Mouse (Mus musculus): ENCODE data around the gene Cit. TPM values are rescaled to one million over a fixed set of nuclear protein-coding genes. Genes with fewer than 3 reads are reported as not detected.

Gene Cit
- total RNA-seq, 2 experiments from 2014 or later: 2.7 to 3.3 TPM

DNA sequence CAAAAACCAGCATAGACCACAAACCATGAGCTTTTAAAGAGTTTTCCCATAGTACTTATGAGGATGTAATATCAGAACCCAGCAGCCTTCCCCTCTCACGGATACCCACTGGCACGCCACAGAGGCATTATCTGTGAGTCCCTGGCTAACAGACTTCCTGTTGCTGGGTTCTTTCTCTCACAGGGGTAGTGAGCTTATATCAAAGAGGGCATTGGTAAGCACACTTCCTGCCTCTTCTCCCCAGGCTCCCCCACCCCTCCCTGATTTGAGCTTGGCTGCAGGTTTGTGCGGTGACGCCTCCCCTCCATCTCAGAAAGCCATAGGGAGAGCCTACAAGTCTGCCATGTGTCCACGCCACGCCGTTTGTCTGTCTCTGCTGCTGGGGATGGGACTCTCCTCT is 184.0 kb downstream of the Cit start:
- DNase-seq (ENCODE audit: low spot score in 2 of 2): no peak

DNA sequence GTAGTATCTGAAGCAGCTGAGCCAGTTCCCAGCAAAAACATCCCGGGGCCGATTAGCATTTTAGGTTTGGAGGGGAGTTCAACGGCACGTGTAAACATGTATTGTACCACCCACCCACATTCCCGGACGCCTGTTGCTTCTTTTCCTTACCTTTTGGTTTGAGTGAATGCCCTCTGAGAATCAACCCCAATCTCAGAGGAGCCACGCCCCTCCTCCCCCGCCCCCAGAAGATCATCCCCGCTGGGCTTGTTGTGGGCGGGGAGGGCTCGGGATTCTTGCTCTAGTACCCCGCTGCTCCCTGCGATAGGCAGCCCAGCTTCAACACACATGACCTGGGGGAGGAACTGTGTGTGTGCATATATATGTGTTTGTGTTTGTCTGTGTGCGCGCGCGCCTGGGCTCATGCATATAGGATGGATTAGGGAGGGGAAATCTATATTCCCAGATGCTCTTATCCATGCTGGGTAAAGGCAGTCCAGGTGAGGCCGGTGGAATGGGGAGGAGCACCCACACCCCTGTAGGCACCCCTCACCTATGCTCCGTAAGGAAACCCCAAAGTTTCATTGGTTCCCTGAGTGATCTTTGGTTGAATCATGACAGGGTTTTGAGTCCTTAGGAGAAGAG is 185.6 kb downstream of the Cit start:
- no peak for DNase-seq (ENCODE audit: low spot score in 2 of 2)

DNA sequence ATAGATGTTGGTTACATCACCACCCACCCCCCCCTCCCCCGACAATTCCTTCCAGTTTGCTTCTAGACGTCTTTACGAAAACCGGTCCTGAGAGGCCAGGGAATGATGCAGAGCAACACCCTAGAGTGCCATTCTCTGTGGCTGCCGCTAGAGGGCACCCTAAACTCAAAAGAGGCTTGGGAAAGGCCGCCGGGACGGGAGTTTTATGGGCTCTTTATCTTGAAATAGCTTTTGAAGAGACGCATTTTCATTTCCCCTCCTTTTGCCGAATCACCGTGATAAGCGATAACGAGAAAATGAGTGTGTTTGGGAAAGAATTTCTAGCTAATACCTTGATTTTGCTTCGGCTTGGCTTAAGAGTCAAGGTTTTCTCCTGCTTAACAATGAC is 186.1 kb downstream of the Cit start:
- DNase-seq (ENCODE audit: low spot score in 2 of 2): peak; percentile 77

DNA sequence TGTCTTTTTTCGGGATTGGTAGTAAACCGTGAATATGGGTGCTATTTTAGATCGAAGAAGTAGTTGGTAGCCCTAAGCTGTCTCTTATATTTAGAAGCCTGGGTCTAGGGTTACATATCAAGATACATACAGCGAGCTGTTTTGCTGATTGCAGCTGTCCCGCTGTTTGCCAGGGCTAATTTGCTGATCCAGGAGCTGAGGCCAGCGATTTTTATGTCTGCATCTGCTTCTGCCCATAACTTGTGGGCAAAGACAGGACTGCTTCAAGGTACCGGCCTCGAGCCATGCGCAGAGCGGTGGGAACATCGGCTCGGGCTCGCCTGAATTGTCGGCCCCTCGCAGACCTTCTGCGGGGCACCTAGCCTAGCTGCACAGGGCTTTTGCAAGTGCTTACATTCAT is 191.4 kb downstream of the Cit start:
- DNase-seq (ENCODE audit: low spot score in 2 of 2): no peak

DNA sequence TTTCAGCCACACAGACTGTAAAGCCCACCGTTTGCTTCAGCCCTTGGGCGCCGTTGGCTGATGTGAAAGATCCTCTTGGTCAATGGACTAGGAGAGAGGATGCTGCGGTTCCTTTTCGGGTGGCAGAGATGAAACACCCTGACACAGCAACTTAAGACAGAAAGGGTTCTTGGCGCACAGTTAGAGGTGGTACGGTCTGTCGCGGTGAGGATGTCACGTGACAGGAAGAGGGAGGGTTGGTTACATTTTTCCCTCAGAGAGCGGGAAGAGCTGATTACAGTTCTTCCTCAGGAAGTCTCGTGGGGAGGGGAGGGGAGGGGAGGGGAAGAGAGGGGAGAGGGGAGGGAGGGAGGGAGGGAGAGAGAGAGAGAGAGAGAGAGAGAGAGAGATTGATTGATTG is 192.7 kb downstream of the Cit start:
- DNase-seq (ENCODE audit: low spot score in 2 of 2): no peak

DNA sequence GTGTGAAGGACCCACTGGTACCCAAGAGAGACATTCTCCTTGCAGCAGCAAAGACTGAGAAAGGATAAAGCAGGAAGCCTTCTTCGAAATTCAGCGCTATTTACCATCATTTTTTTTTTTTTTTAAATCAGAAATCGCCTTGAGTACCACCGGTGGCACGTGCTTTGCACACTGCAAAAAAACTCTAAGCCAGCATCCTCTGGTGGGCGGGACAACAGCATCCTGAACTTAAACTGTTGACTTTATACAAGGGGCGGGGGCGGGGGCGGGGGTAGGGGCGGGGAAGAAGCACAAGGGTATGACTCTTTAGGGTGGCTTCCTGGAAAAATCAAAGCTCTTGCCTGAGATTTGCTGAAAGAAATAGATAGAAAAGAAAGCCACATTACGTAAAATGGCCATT is 194.6 kb downstream of the Cit start:
- DNase-seq (ENCODE audit: low spot score in 2 of 2): no peak

DNA sequence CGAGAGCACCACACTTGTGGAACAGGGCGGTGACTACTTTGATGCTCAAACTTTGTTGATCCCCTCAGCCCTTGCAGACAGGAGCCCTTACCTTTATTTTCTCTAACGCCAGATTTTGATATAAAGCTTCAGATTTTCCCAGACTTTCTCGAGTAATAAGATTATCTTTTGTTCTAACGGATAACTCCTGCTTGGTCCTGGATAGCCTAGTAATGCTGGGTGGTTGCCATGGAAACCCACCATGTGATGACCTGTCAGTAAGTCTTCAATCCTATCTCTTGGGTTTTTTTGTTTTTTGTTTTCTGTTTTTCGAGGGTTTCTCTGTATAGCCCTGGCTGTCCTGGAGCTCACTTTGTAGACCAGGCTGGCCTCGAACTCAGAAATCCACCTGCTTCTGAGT is 197.2 kb downstream of the Cit start:
- no peak for DNase-seq (ENCODE audit: low spot score in 2 of 2)

DNA sequence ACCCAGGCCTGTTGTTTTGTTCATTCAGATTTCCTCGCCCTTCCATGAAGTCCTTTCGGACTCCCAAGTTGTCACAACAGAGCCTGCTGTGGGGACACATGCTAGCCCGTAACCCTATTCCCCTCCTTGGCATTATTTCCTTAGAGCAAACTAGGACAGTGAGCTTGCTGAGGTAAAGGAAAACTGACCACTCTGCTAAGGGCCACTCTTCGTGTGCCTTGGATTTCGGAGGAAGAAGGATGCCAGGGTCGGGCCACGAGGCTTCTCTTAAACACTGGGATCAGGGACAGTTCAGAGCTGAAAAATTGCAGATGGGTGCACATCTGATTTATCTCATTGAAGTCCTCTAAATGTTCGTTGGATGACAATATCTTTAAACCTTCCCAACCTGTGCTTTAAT is 200.5 kb downstream of the Cit start:
- no peak for DNase-seq (ENCODE audit: low spot score in 2 of 2)

DNA sequence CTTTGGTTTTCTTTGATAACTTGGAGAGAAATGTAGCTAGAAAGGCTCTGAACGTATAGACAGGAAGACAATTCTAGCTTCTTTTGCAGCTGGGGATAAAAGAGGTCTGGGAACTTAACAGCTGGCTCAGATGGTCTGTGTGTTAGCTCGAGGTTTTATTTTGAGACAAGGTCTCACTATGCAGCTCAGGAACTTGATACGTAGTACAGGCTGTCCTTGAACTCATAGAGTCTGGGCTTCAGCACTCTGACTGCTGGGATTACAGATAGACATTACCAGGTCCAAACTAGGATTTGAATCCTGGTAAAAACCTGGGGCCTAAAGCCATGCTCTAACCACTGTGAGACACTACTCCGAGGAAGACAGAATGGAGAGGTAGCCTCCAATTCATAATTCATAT is 201.2 kb downstream of the Cit start:
- no peak for DNase-seq (ENCODE audit: low spot score in 2 of 2)

DNA sequence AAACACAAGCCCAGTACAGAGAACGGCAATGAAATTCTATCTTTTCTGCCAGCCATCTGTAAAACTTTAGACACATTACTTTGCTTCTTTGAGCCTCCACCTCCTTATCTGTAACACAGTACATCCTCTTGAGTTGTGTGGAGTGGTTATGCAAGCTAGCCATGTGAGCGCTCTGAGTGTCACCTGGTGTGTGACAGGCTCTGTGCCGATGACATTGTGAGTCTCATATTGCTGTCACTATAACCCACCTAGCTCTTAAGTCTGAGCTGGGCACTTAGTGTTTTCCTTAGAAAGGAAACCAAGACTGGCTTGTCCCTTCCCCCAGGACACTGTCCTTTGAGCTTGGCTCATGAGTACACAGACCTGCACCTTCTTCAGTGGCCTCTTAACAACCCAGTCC is 203.2 kb downstream of the Cit start:
- DNase-seq (ENCODE audit: low spot score in 2 of 2): no peak

DNA sequence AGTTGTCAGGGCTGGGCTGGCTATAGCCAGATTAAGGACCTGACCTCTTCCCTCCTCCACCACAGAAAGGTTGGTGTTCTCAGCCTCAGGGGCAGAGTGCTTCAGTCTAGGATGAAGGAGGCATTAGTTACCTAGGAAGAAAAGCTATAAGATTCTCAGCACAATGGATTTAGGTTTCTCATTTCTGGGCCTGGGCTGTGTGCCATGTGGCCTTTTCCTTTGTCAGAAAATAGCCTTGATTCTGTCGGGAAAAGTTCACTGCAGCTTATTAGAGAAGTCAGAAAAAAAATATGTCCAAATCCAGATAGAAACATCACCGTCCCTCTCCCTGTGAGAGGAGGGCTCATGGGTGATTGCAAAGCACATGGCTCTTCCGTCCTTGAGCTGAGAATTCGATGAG is 204.7 kb downstream of the Cit start:
- no peak for DNase-seq (ENCODE audit: low spot score in 2 of 2)

DNA sequence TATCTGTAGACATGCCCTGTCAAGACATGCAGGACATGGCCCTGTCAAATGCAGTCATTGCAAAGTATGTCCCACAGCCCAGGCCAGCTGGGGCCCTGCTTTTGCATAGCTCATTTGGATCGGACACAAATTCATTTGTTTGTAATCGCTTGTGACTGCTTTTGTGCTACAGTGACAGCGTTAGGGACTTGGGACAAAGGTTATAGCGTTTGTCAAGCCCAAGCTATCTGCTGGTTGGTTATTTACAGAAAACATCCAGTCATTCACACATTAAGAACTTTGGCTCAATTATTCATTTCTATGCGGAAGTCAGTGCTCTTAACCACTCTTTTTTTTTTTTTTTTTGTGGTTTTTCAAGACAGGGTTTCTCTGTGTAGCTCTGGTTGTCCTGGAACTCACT is 207.1 kb downstream of the Cit start:
- no peak for DNase-seq (ENCODE audit: low spot score in 2 of 2)

DNA sequence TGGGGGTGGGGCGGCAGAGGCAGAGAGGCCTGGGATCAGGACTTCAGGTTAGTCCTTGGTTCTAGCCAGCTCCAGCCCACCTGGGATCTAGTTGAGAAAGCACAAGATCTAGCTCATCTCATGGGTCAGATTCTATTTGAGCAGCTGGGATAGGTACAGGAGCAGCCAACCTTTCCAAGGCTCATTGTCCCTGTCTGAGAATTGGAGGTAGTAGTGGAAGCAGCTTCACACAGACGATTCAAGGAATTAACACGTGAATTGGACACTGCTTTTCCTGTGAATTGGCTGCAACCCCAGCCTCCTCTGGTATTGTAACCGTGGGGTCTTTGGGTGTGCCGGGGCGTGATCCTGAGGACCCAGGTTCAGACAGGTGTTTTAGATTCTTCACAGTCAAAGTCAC is 207.7 kb downstream of the Cit start:
- DNase-seq (ENCODE audit: low spot score in 2 of 2): no peak

Other genes with a start within 250 kb of the Cit start
- gene Rab35, start 213.4 kb upstream of the Cit start, total RNA-seq (2021): 10 to 100 TPM; 60.6 to 64.4 TPM
- gene Bicdl1, start 113.7 kb upstream of the Cit start, total RNA-seq (2021): 1 to 10 TPM; 6.9 to 9.1 TPM
- 10 to 100 TPM; 48.3 to 85.0 TPM for gene Prkab1, start 179.2 kb downstream of the Cit start, total RNA-seq (2021)
- gene Tmem233, start 238.0 kb downstream of the Cit start, total RNA-seq (2021): not detected